Mouse (Mus musculus) liver, embryonic 13.5 days (tissue): Measurements from ENCODE around the gene Sfn. TPM values are rescaled to one million over a fixed set of nuclear protein-coding genes. Genes with fewer than 3 reads are reported as not detected.

ENCODE experiments used
- ATAC-seq: fragments of 200-750 bp; cut with Nextera tagmentation; 2 replicates; pipeline ENCODE4 v1.8.0; 2017; ENCODE audit warnings: low read depth, mild to moderate bottlenecking, moderate number of reproducible peaks, moderate library complexity
- DNase-seq: peaks from one replicate; pipeline ENCODE4 v3.0.0; 2022
- H3K27ac ChIP-seq: fragments of 300-500 bp; sonication (generic); 2 replicates; pipeline ENCODE4 v1.5.1; 2015; ENCODE audit warnings: moderate library complexity, mild to moderate bottlenecking, inconsistent platforms
- H3K27me3 ChIP-seq: fragments of 300-500 bp; sonication (generic); 2 replicates; pipeline ENCODE4 v1.6.1; 2015; ENCODE audit warnings: mild to moderate bottlenecking, inconsistent platforms
- H3K36me3 ChIP-seq: fragments of 300-500 bp; sonication (generic); 2 replicates; pipeline ENCODE4 v1.6.1; 2015; ENCODE audit warnings: mild to moderate bottlenecking, inconsistent platforms
- H3K4me1 ChIP-seq: fragments of 300-500 bp; sonication (generic); replicated peaks from 2 replicates; pipeline ENCODE4 v1.6.1; 2015; ENCODE audit warnings: inconsistent platforms
- H3K4me2 ChIP-seq: fragments of 300-500 bp; sonication (generic); 2 replicates; pipeline ENCODE4 v1.6.1; 2015; ENCODE audit warnings: inconsistent platforms, mild to moderate bottlenecking, moderate library complexity
- H3K4me3 ChIP-seq: fragments of 300-500 bp; sonication (generic); replicated peaks from 2 replicates; pipeline ENCODE4 v1.5.1; 2015; ENCODE audit warnings: mild to moderate bottlenecking, inconsistent platforms
- H3K9ac ChIP-seq: fragments of 300-500 bp; sonication (generic); 2 replicates; pipeline ENCODE4 v1.6.1; 2015; ENCODE audit warnings: mild to moderate bottlenecking, inconsistent platforms
- H3K9me3 ChIP-seq: fragments of 300-500 bp; sonication (generic); replicated peaks from 2 replicates; pipeline ENCODE4 v1.6.1; 2016; ENCODE audit warnings: inconsistent platforms
- WGBS: fragments of 180-500 bp; shearing (Covaris S2); methylation state at CpG from one replicate; pipeline ENCODE4 v1.1.7; 2015; ENCODE audit not compliant: insufficient replicate concordance; 5-methylcytosine and 5-hydroxymethylcytosine counted together
- microRNA-seq: library from miRNA; unstranded; fragments of <30 nt; microRNA quantifications from one replicate; pipeline ENCODE4, GENCODE M21; 2016
- polyA plus RNA-seq: library from polyadenylated mRNA; unstranded; fragments of >200 nt; fragmentation: Nextera tagmentation; extraction: Ambion mirVana; gene quantifications from 2 replicates; pipeline ENCODE4 v1.2.1, GENCODE M21; 2015

Sfn gene
- polyA plus RNA-seq, 1 experiment from 2014 or later, result 0.77 TPM

GRCm38 (mm10) chr4:133553448-133554330, 48.3 kb downstream of the Sfn start:
- Histone ChIP-seq H3K4me3 (no peak overlapping the region), H3K9me3 (no peaks in the 10 kb centered on the region), H3K4me1 (peaks cover 30% of the 10 kb centered on the region), H3K36me3 (no peaks in the 10 kb centered on the region), H3K9ac (no peak overlapping the region), H3K27ac (peak overlapping the region; percentile 18; the same call in 1 of the 2 replicates), H3K27me3 (0 out of 2 replicates have a peak, but pooled peaks cover 4% of the 10 kb centered on the region), H3K4me2 (peak overlapping the region; percentile 30)
- 44% methylated on average over 19 of the region's 19 CpGs for WGBS
- ATAC-seq, result no peak
- DNase-seq, result no peak

DNA sequence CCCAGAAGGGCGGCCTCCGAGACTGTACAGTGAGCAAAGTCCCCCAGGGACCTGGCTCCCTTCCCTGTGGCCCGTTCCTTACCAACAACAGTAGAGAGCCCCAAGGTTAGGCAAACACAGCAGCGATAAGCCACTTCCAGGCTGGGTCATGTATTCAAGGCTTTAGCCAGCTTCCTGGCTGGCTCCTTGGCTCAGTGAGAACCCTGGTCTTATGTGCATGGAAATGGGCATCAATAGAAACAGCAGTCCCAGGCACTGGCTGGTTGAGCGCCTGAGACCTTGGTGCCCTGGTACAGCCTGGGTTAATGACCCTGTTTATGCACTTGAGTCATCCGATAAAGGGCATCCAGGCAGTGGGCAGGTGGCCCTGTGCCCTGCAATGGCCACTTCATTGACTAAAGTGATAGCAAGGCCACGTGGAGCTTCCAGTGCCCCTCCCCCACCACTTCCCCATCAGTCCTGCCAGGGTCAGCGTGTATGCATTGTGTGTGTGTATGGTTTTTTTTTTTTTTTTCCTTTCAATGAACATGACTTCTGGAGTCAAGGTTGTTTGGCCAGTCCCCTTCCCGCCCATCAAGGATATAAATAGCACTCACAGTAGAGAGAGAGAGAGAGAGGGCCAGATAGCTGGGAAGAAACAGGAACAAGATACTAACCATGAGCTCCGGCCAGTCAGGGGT, 49.1 kb downstream of the Sfn start, which contains the start of gene Nr0b2:
Gene Nr0b2 (plus strand): TSS at position 609 of the 680 bp plus-strand sequence.
- Histone ChIP-seq H3K27me3 (0 out of 2 replicates have a peak, but pooled peaks cover 4% of the 10 kb centered on the region), H3K36me3 (no peaks in the 10 kb centered on the region), H3K4me2 (peak within 1 kb of the TSS; percentile 30), H3K4me1 (peaks cover 28% of the 10 kb centered on the region), H3K27ac (peak within 1 kb of the TSS; percentile 18; the same call in 1 of the 2 replicates), H3K9me3 (no peaks in the 10 kb centered on the region), H3K9ac (no peak within 1 kb of the TSS), H3K4me3 (no peak within 1 kb of the TSS)
- DNase-seq (no peak), ATAC-seq (no peak)
- 42% methylated on average over 10 of the region's 10 CpGs for WGBS

DNA sequence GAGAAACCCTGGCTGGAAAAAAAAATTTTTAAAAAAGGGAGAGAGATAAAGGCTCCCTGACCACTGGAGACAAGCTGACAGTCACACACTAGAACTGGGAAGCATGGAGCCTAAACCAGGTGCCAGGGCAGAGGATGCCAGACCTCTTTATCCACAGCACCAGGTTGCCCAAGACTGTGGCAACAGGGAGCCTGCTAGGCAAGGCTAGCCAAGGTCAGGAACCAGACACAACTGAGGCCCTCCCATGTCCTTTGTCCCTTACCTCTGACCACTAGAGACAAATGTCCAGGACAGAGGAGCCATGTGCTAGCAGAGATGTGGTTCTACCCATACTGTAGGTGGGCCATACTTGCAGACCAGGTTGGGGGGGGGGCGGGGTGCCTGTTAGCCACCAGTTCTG, 49.9 kb downstream of the Sfn start:
- ATAC-seq (no peak), DNase-seq (no peak)
- no peaks in the 10 kb centered on the region for H3K36me3 ChIP-seq
- no peak overlapping the region for H3K4me3 ChIP-seq
- no peak overlapping the region for H3K27ac ChIP-seq
- H3K27me3 ChIP-seq, result 0 out of 2 replicates have a peak, but pooled peaks cover 4% of the 10 kb centered on the region
- no peak overlapping the region for H3K4me2 ChIP-seq
- no peak overlapping the region for H3K9ac ChIP-seq
- WGBS, result 75% methylated on average over 1 of the region's 1 CpGs
- no peaks in the 10 kb centered on the region for H3K9me3 ChIP-seq
- H3K4me1 ChIP-seq, result peaks cover 28% of the 10 kb centered on the region

Small RNAs within 50 kb of the gene (microRNA-seq; reads per million reads assigned to microRNA genes)
- gene Gm23158, result not detected

Other genes starting within 250 kb of the Sfn start
- 5.5 and 7.1 TPM in 2 replicates for gene Wdtc1, start 248.7 kb downstream of the Sfn start, polyA plus RNA-seq
- 2.7 and 3.1 TPM in 2 replicates for gene Slc9a1, start 232.5 kb downstream of the Sfn start, polyA plus RNA-seq
- gene Tent5b, start 122.0 kb downstream of the Sfn start, polyA plus RNA-seq, result 0.05 TPM in 1 of 2 replicates, not detected in the other
- 0.06 TPM in 1 of 2 replicates, not detected in the other for gene Trnp1, start 103.6 kb downstream of the Sfn start, polyA plus RNA-seq
- gene Kdf1, start 83.2 kb downstream of the Sfn start, polyA plus RNA-seq, result 0.45 and 0.70 TPM in 2 replicates
- gene Nudc, start 56.2 kb downstream of the Sfn start, polyA plus RNA-seq, result 214 and 231 TPM in 2 replicates
- 0.31 and 0.51 TPM in 2 replicates for gene Nr0b2, start 48.8 kb downstream of the Sfn start, polyA plus RNA-seq
- gene Gpatch3, start 27.4 kb downstream of the Sfn start, polyA plus RNA-seq, result 4.3 and 4.6 TPM in 2 replicates
- 12.5 and 13.5 TPM in 2 replicates for gene Gpn2, start 17.8 kb downstream of the Sfn start, polyA plus RNA-seq
- gene Zdhhc18, start 48.0 kb upstream of the Sfn start, polyA plus RNA-seq, result 1.0 and 1.1 TPM in 2 replicates
- gene Pigv, start 70.5 kb upstream of the Sfn start, polyA plus RNA-seq, result 5.8 and 7.3 TPM in 2 replicates
- 8.0 and 9.0 TPM in 2 replicates for gene Arid1a, start 154.6 kb upstream of the Sfn start, polyA plus RNA-seq